Mouse (Mus musculus) right cerebral cortex, postnatal 25 days (tissue): Measurements from ENCODE around the gene Vps26b.
A peak's percentile ranks its signal among the peaks of the same experiment; 100 is the strongest.

Source experiments
- DNase-seq: peaks from one replicate; pipeline ENCODE4 v3.0.0; 2022

Vps26b gene

DNA sequence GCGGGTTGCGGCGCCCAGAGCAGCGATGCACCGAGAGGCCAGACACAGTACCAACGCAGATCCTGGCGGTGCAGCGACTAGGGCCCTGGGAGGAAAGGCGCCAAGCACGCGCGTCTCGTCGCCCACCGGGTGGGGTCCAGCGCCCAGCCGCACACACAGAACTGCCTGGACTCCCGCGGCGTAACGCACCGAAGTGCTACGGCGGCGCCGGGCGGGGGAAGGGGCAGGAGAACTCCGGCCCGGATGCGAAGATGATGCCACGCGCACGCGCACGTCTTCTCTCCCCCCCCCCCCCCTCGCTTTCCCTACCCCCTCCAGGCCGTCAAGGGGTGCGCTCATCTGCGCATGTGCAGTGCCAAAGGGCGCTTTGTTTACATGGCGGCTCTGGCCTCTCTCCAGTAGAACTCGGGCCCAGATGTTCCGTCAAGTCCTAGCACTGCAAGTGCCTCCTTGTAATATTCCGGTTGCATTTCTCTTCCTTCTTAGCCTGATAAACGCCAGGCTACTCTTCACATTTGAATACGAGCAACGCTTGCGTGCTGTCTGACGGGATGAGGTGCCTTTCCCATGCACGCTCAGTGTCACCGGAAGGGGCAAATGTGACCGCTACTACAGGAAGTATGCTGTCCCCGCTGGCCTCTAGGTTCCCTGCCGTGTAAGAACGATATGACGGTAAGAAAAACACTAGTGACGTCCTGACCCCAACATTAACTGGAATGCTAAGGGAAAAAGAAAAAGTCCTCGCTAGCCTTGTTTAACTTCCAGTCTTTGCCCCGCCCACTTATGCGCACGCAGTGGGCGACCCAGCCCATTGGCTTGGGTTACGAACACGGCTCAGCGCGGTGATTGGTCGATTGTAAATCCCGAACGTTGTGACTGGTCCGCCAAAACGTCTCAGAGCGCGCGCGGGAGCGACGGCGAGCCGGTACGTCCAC lies at the start of gene Vps26b, which contains the start of gene Ncapd3:
Gene Vps26b (minus strand): TSS at position 238 of the 935 bp plus-strand sequence.
Gene Ncapd3 (plus strand): TSS at position 348 of the 935 bp plus-strand sequence.
- peak; percentile 95 for DNase-seq

DNA sequence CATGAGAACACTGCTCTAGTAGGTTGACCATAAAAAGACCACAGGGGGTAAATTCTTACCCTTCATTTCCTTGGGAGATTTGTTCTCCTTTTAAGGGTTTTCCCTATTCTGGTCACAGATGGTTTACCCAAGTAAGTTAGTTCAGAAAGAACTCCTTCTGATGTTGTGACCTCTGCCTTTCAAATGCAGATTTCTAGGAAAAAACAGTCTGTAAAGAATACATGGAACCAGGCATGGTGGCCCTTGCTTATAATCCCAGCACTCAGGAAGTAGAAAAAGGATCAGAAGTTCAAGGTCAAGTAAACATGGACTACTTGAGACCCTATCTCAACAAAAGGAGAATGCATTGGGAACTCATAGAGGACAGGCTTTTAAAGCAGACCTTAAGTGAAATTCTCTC lies 45.9 kb upstream of the Vps26b start:
- DNase-seq: no peak

DNA sequence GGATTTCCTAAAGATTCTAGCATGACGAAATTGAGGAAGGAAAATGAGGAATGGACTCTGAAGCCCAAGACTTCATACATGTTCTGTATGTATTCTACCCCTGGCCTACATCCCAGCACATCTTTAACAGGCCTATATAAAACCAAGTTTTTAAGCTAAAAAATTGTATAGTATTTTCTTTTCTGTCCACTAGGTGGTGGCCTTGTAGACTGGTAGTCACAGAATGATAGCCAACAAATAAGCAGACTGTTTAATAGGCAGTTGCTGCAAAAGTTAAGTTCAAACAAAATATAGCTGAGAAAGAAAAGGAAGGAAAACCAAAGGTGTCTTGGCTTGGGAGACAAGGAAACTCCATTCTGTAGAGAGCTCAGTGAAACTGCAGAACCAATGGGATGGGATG lies 44.8 kb upstream of the Vps26b start:
- DNase-seq: no peak

DNA sequence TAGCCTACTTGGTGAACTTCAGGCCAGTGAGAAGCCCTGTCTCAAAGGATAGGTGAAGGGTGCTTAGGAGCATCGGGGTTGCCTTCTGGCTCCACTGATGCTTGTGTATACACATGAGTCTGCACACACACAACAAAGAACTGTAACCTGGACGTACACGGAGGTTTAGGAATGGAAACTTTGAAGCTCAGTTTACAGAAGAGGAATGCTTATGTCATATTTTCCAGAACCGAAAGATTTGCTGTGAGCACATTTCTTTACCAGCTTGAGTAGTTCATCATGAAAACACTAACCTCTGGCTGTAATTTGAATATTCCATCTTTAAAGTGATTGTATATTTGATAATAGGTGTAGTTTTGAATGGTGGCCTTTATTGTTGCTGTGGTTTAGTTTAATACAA lies 41.0 kb upstream of the Vps26b start:
- DNase-seq: no peak

DNA sequence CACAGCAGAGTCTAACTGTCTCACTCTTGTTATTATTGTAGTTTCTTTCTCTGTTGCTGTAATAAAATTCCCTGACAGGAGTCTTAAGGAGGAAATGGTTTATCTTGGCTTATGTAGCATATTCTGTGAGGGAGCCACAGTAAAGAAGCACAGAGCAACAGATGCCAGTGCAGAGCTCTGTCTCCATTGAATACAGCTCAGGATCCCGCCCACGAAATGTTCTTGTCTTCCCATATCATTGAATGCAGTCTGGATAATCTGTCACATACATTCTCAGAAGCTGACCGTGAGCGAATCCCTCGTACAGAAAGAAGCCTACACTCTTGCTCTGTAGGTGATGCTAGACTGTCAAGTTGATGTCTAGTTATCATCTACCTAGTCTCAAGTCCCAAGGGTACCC lies 28.5 kb upstream of the Vps26b start:
- DNase-seq: peak; percentile 30

DNA sequence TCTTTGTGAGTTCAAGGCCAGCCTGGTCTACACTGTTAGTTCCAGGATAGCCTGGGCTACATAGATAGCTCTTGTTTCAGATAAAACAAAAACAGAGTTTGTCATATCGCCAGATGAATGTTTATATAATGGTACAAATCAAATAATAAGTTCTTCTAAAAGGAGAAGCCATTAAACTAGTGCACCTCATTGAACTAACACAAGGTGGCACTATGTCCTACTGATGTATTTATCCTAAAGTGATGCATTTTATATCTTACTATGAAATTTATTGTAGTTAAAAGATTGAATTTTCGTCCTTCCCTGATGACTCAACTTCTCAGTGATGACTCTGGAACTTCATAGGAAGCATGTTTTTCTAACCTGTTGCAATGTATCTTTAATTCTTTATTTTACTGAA lies 19.6 kb upstream of the Vps26b start:
- no peak for DNase-seq

DNA sequence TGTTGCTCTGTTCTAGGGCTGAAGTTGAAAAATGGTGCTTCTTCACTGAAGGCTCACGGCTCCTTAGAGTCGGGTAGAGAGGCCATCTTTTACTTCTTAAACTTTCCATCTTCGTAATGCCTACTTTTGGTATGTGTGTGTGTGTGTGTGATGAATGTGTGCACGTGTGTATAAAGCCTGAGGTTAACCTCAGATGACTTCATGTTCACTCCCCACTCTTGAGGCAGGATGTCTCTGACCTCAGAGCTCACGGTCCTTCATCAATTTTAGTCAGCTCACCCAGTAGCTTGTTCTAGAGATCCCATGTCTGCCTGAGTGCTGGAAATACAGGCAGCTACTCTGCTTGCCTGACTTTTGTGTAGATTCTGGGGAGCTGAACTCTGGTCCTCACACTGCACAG lies 14.0 kb upstream of the Vps26b start:
- DNase-seq: no peak

DNA sequence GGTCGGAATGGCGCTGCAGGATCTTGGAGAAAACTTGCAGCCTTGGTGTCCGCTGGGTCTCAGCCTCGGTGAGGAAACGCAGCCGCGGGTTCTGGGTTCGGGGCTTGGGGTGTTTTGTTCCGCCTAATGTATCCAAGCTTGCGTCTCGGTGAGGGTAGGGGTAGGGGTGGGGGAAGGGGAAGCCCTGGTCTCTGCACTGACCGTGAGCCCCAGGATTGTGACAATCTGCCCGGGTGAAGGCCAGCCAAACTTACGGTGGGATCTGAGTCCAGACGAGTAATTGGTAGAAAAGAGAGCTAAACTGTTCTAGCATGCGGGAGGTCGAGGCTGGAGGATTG lies 867 bp upstream of the Vps26b start:
- DNase-seq: no peak

DNA sequence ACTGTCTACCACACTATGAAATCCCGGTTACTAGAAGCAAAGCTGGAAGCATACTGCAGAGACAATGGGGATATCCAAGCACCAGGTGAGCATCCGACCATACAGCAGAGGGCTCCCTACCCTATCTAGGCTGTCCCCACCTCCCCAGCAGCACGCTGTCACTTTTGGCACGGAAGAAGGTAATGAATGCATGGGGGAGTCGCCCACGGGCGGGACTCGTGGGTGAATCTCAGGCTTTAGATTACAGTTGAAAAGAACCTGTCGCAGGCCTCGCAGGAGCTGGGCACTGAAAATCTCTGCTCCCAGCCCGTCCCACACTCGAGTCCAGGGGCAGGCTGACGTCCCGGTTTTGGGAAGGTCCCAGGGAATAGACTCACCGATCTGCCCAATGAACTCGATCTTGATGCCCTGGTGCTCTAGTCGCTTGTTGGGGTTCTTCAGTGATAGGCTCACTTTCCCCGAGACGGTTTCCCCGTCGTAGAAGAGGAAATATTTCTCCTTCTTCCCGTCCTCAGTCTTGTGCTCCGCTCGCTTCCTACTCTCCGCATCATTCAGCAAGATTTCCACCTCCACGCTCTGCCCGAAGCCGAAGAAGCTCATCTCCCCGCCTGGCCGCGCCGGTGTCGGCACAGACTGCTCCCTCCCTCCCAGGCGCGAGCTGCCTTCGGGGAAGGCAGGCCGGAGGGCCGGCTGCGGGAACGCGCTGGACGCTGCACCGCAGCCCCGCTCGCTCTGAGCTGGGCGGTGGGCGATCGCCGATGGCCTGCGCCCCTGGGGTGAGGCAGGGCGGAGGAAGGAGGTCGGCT lies 640 bp downstream of the Vps26b start:
- DNase-seq: peak; percentile 66

DNA sequence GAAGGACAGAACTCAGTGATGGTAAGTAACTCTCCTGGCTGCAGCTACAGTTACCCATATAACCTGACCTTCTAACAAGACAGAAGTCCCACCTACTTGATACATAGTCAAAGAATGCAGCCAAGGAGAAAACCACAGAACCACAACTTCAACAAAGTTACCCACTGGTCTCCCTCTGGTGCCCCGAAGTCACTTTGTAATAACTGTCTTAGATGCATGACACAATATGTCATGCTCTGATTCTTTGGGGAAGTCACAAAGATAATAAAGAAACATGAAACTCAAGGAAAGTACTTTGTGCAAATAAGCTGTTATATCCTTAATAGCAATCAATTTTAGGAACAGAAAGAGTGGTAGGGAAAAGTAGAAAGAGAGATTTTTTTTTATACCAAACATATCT lies 3.2 kb downstream of the Vps26b start:
- no peak for DNase-seq

DNA sequence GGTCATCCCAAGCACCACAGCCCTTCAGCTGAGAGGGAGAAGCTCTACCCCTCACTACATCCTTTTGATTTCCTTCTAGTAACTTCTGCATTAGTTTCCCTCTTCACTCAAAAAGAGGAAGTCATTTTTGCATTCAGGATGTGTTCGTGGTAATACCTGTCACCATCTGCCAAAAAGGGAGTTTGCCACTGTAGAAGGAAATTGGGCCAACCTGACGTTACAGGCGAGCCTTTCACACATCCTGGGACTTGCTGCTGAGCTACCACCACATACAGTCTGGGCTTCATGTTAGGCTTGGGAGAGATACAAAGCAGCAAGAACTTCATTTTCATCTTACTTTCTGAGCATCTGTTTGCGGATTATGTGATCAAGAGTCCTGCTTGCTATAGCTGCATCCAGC lies 6.2 kb downstream of the Vps26b start:
- no peak for DNase-seq

DNA sequence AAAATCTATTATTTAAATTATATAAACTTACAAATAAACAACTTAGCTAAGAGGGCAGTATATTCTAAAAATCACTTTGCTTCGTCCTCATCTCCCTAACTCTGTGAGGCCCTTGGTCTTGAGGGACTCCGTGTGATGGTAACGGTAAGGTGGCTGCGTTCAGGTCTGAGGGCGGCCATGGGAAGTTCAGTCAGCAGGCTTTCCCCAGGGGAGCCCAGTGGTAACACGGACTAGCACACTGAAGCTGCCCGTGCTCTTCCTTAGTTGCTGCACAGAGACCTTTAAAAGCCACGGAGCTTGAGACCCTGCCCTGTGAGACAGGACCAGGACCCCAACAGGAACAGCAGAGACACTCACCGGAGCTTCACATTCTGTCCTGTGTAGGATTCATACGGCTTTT lies 10.9 kb downstream of the Vps26b start:
- no peak for DNase-seq

DNA sequence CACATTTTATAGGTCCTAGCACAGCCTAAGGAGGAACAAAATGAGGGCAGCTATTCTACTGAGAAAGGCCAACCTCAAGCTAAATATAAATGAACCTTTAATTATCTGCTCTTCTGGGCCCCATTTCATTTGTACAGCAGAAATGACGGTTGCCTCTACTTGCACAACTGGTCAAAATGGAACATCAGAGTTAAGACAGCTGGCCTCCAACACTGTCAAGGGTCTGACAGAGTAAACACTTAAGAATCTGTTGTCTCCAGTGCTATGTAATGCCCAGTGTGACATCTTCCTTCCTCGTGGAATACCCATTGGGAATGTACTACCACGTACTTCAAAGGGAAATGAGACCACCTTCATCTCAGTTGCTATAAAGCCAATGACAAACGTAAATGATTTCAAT lies 18.3 kb downstream of the Vps26b start:
- no peak for DNase-seq

DNA sequence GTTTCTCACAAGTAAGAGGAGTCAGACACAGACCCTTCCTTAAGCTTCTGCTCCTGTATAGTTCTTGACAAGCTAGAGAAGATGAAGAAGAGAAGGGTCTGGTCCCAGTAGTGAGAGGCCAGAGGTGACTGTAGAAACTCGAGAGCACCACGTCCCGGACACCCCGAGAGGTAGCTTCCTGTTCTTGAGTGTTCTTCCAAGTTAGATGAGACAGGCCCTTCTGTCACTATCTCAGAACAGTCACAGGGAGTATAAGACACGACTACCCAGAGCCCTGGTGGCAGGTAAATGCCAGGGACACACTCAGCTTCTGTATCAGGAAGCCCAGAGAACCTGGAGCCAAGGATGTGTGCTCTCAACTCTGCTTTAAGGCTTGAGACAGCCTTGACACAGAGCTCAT lies 20.6 kb downstream of the Vps26b start:
- DNase-seq: no peak

DNA sequence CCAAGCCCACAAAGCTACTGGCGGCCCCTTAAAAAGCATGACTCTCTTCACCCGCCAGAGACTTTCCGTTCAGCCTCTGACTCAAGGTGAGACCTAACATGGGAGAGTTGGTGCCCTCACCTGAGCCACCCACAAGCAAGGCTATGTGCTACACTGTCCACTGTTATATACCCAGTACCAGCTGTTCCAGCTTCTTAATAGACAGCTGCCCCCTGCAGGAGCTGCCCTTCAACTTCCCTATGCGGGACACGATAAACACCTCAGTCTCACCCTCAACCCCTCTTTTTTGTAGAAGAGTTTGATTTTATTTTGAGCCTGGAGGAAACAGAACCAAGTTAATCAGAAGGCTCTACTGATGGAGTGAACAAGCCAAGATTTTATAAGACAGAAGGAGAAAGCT lies 23.0 kb downstream of the Vps26b start:
- no peak for DNase-seq

DNA sequence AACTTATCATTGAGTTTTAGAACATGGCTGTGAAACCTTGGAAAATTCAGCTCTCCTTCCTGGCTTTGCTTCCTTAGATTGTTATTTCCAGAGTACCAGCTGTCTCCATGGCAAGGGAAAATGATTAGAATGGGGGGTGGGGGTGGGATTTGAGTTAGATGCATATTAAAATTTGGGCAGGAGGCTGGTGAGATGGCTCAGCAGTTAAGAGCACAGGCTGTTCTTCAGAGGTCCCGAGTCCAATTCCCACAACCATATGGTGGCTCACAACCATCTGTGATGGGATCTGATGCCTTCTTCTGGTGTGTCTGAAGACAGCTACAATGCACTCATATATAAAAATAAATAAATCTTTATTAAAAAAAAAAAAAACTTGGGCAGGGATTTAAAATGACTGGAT lies 23.9 kb downstream of the Vps26b start:
- DNase-seq: no peak

DNA sequence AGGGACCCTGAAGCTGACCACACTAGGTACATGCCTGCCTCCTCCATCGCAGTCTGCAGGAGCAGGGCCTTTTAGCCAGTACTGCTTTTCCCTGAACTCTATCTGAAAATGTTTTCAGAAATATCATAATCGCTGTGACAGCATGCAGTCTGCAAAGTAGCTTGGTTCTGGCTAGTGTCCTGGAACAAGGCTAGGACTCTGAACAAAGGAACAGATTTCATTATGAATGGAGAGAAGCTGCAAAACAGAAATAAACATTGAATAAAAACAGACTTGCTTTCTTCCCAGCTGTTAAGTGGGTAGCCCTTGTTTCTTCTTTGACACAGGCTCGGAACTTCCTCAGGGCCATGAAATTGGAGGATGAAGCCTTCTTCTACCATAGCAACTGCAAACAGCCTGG lies 24.6 kb downstream of the Vps26b start:
- no peak for DNase-seq

DNA sequence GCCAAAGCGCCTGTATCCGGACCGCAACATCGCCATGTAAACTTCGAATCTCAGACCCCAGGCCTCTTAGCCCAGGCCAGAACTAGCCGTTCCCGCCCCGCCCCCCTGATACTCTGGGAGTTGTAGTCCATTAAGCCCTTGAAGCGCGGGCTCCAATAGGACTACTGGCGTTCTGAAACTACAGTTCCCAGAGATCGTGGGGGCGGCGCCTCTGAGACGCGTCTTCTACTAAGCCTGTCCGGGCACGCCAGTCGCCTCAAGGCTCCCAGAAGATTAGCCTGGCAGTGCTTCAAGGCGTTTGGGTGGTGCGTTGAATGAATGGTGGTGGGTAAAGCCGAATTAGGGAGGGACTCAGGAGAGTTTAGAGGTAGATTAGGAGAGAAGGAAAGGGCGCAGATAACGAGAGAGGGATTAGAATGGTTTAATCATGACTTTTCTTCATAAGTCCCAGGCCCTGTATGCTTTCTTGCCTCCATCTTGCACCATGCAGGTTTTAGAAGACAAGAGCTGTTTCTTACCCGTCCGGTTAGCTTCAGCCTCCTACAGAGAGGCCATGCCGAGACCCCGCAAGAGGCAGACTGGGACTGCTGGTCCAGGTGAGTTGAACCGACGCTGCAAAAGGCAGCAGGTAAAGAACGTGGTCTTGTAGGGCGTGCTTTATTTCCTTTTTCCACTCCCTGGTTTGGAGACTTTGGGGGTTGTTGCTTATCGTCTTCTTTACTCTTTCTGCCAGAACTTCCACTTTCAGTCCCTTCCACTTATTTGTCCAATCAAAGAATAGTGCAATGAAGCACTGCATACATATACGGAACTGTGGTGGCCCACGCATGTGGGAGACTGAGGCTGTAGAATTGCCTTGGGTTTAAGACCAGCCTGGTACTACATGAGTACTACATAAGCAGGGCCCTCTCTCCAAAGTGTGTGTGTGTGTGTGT lies 30.1 kb downstream of the Vps26b start, which contains the start of the genes Acad8 and Thyn1:
Gene Acad8 (minus strand): TSS at position 106 of the 935 bp plus-strand sequence.
Gene Thyn1 (plus strand): TSS at position 250 of the 935 bp plus-strand sequence.
- DNase-seq: peak; percentile 94

DNA sequence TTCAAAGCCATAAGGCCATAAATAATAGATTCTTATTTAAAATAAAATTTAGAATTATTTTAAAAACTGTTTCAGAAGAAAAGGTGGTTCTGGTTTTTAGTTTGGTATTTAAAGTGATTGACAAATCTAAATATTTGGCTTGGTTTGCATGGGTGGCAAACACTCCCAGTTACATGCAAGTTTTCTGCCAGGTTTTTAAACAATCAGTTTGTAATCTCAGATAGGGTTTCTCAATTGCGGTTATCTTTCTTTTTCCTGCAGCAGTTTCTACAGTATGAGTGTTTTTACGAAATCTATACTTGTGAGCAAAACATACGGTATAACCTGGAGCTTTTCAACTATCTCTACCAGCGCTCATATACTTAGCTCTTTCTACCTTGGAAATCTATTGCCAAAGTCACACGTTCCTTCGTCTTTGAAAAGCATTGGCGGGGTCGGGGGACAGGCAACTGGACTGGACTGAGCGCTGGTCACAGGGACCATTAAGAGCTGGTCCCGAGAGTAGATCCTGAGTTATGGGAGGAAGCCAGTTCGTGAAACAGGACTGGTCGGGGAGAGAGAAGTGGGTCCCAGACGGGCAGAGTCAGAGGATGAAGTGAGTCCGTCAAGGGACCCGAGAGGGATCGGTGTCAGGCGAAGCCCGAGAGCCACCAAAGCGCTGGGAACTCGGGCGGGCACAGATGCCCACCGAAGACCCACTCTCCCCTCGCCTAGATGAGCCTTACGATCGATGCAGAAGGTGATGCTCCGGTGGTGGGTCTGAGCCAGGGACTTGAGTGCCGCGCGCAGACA lies 31.0 kb downstream of the Vps26b start:
- DNase-seq: no peak

DNA sequence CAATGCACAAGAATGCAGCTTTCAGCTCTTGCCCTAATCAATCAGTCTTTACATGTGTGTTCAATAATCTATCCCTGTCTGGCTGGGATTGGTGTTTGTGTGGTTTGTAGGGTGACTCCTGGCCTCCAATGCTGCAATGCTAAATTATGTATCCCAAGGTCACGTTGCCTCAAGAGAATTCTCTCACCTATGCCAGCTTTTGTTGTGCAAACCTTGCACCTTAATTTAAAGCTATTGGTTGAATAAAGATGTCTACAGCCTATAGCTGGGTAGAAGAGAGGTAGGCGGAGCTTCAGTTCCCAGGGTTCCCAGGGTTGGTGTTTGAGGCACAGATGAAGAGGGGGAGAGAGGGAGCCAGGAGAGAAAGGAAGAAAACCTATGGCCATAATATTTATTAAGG lies 32.4 kb downstream of the Vps26b start:
- no peak for DNase-seq

DNA sequence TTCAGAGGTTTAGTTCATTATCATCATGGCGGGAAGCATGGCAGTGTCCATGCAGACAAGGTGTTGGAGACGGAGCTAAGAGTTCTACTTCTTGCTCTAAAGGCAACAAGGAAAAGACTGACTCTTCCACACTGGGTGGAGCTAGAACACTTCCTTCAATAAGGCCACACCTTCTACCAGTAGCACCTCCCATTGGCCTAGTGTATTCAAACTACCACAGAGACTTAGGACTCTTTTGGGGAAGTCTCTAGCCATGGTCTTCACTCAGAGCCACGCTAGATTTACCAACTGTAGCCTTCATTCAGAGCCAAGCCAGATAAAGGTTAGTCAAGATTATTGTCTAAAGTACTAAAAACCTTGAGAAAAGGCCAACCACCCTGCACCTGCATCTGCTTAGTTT lies 32.8 kb downstream of the Vps26b start:
- DNase-seq: no peak

DNA sequence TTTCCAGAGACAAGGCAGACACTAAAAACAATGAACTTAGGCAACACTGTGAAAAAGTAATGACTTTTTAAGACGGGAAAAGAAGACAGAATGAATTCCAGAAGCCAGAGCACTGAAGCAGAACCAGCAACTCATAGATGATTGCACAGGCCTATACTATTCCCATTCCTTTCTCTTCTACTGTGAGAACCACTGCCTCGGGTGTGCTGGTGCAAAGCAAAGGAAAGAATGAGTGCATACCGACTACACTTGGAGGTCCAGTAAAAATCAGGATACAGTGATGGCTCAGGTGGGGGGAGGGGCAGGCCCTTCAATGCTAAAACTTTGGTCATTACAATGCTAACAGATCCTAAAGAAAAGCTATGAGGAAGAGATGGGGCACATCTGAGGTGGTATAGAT lies 36.0 kb downstream of the Vps26b start:
- DNase-seq: no peak
